Mouse (Mus musculus) right cerebral cortex, adult 18-20 months (tissue): ENCODE measurements around the gene Olfr776.
"Not testable (repeated sequence)": the region's sequence is repeated elsewhere in the genome, so short reads cannot be mapped to it uniquely, and the experiment has no call there.

Experiments
- DNase-seq: peaks from one replicate; pipeline ENCODE4 v3.0.0; 2022; ENCODE audit warnings: mixed read lengths

Gene Olfr776

GRCm38 (mm10) chr10:129258827-129259226 is at the start of gene Olfr776:
TSS of gene Olfr776 (plus strand) at chr10:129259127.
- no peak for DNase-seq

DNA sequence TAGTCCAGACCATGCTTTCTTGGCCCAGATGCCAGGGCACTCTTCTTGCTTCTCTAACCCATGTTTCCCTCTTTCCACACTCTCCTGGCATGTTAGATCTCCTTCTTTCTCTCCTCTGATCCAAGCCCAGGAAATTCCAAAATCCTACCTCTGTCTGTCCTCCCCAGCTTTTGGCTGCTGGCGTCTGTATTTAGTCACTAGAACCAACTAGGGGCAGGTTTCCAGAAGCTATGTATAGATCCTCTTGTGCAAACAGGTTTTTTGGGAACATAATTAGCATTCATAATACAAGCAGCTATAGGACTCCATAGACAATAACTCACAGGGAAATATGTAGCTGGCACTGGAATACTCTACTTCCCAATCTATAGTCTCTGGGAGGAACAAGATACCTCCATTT is 28.2 kb upstream of the Olfr776 start:
- DNase-seq, result peak; percentile 1

DNA sequence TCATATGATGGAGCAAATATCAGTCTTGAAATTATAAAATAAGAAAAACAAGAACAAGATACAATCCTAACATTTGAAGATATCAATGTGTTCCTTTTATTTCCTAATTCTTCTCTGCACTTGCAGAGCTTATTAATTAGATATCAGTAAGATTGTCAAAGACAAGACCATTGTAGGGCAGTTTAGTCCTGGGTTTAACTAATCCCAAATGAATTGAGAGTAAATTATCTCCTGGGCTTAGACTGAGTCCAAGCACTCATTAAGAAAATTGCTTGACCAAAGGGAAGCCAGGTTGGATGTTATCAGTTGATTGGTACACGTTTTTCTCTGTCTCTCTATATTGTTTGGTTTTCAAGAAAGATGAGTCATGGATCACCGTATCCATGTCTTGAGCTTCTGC is 23.0 kb upstream of the Olfr776 start, which contains the start of gene Olfr774:
TSS of gene Olfr774 (plus strand) at position 301 of the 400 bp plus-strand sequence.
- DNase-seq, result no peak

- no peak for DNase-seq
Measured at GRCm38 (mm10) chr10:129248112-129248511, 10.8 kb upstream of the Olfr776 start, which contains the start of gene Olfr775. TSS of gene Olfr775 (plus strand) at chr10:129248412.

DNA sequence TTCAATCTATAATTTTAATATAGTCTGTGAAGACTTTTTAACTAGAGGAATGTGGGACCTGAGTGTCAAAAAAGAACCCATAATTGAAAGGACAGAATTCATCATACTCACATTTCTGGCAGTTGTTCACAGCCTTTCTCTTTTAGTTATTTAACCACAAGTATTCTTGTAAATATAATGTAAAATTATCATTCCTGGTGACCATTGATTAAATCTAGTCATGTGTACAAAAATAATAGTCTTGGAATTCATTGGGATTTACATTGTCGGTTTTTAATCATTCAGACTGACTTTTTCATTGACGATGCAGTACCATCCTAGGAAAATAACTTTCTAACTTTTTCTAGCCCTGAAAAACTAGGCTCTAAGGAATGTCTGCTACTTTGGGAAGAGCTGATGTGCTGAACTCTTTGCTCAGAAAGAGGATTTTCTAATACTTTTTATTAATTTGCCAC is 12.2 kb downstream of the Olfr776 start, which contains the start of gene Olfr777:
TSS of gene Olfr777 (minus strand) at position 405 of the 455 bp plus-strand sequence.
- no peak for DNase-seq

DNA sequence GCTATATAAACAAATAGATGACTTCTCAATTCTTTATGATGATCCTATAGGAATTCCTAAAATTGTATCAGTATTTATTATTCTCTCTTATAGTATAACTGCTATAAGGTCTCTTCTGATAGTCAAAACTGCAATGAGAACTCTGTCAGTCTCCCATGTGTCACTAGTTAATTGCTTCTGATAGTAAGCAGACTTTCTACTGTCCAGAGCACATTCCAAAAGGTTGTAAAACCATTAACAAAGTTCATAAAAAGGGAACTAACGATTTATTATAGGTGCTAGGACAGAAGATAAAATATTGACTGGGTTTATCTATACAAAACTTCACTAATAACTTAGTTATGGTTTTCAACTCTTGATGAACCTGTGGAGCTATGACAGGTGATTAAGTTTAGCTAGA is 54.0 kb downstream of the Olfr776 start:
- DNase-seq, result not testable (repeated sequence)

DNA sequence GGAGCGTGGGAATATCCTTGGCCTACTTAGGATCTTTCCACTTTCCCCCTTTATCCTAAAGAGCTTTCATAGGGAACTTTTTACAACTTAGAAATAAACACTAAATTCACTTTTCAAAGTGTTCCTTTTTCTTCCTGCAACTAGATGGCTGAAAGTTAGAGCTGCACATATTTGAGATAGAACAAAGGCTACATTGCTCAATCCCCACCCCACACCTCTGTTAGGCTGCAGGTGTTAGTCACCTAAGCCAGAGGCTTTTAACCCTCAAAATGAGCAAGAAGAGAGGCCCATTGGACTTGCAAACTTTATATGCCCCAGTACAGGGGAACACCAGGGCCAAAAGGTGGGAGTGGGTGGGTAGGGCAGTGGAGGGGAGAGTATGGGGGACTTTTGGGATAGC is 54.6 kb downstream of the Olfr776 start:
- not testable (repeated sequence) for DNase-seq
